ENCODE assay signal across 7 mouse cellular contexts in genomic region chr1:171330216-171330560, GRCm38 (mm10). TPM values are rescaled to one million over a fixed set of nuclear protein-coding genes. Genes with fewer than 3 reads are reported as not detected.
DNase-seq lines count a peak whose midpoint lies in the region; ATAC-seq and TF ChIP-seq lines count a peak whose summit lies in the region.

No protein-coding gene starts in this region.

- peak overlapping the region; percentile 86 for H3K4me2 ChIP-seq in limb, embryonic 12.5 days
- peak overlapping the region; percentile 92 for H3K4me2 ChIP-seq in stomach, embryonic 16.5 days (ENCODE audit: low read depth, low read length)

- TF ChIP-seq CTCF in spleen, adult 2 months (IDR thresholded peaks at IDR 0.05; ENCODE audit: extremely low read depth, insufficient read depth, insufficient read length, insufficient replicate concordance) = no peak

- no peak for TF ChIP-seq POLR2A in spleen, adult 2 months (IDR thresholded peaks at IDR 0.05; ENCODE audit: low read depth, low read length)

- no peaks in the 10 kb centered on the region for H3K36me3 ChIP-seq in spleen, adult 2 months (ENCODE audit: control insufficient read depth, insufficient read depth, low read length)
- H3K36me3 ChIP-seq in forebrain, embryonic 10.5 days (replicated peaks) = peaks cover 31% of the 10 kb centered on the region
- peaks cover 23% of the 10 kb centered on the region; the same call in 1 of the 2 replicates for H3K36me3 ChIP-seq in limb, embryonic 12.5 days
- no peaks in the 10 kb centered on the region for H3K36me3 ChIP-seq in stomach, embryonic 16.5 days (ENCODE audit: control insufficient read depth, insufficient read depth, low read length)

- H3K9me3 ChIP-seq in forebrain, embryonic 10.5 days = no peaks in the 10 kb centered on the region
- H3K9me3 ChIP-seq in limb, embryonic 12.5 days = no peaks in the 10 kb centered on the region
- no peaks in the 10 kb centered on the region for H3K9me3 ChIP-seq in stomach, embryonic 16.5 days (replicated peaks; ENCODE audit: control insufficient read depth, low read length)

- peaks cover 3% of the 10 kb centered on the region for H3K4me1 ChIP-seq in spleen, adult 2 months (ENCODE audit: control insufficient read depth, insufficient read depth, insufficient read length)
- peaks cover 41% of the 10 kb centered on the region for H3K4me1 ChIP-seq in forebrain, embryonic 10.5 days
- H3K4me1 ChIP-seq in limb, embryonic 12.5 days (replicated peaks) = peaks cover 25% of the 10 kb centered on the region
- peaks cover 27% of the 10 kb centered on the region for H3K4me1 ChIP-seq in stomach, embryonic 16.5 days (ENCODE audit: control insufficient read depth, insufficient read depth, low read length)

- H3K27me3 ChIP-seq in spleen, adult 2 months (ENCODE audit: control insufficient read depth, insufficient read depth, low read length) = no peaks in the 10 kb centered on the region
- H3K27me3 ChIP-seq in forebrain, embryonic 10.5 days (ENCODE audit: poor library complexity, severe bottlenecking) = no peaks in the 10 kb centered on the region
- no peaks in the 10 kb centered on the region for H3K27me3 ChIP-seq in limb, embryonic 12.5 days
- no peaks in the 10 kb centered on the region for H3K27me3 ChIP-seq in stomach, embryonic 16.5 days (ENCODE audit: control insufficient read depth, insufficient read depth, low read length)

- WGBS in spleen, adult 2 months = 6% methylated on average over 4 of the region's 4 CpGs
- 1% methylated on average over 4 of the region's 4 CpGs for WGBS in forebrain, embryonic 10.5 days
- under 1% methylated on average over 4 of the region's 4 CpGs for WGBS in limb, embryonic 12.5 days
- under 1% methylated on average over 4 of the region's 4 CpGs for WGBS in stomach, embryonic 16.5 days

- DNase-seq in spleen, adult 2 months (ENCODE audit: low read depth in 1 of 2, low spot score in 2 of 2) = peak in 1 of 2 experiments; percentile 19
- no peak for DNase-seq in spleen, postnatal 10 days (ENCODE audit: low spot score in 2 of 2)
- no peak for DNase-seq in forebrain, embryonic 10.5 days (ENCODE audit: extremely low spot score, low spot score)
- no peak for DNase-seq in left cerebral cortex, adult 8-10 months (ENCODE audit: low spot score in 2 of 2)
- no peak for DNase-seq in ovary, postnatal 14 days (ENCODE audit: low spot score)

- H3K4me3 ChIP-seq in spleen, adult 2 months (ENCODE audit: extremely low read depth, insufficient read depth, insufficient read length) = peak overlapping the region; percentile 71
- peak overlapping the region; percentile 86 for H3K4me3 ChIP-seq in forebrain, embryonic 10.5 days
- H3K4me3 ChIP-seq in limb, embryonic 12.5 days (replicated peaks) = peak overlapping the region; percentile 77
- H3K4me3 ChIP-seq in stomach, embryonic 16.5 days (replicated peaks; ENCODE audit: low read length) = peak overlapping the region; percentile 79

- H3K9ac ChIP-seq in limb, embryonic 12.5 days (replicated peaks) = peak overlapping the region; percentile 93
- H3K9ac ChIP-seq in stomach, embryonic 16.5 days (ENCODE audit: low read length) = peak overlapping the region; percentile 98

- H3K27ac ChIP-seq in spleen, adult 2 months (ENCODE audit: insufficient read depth, low read length) = peak overlapping the region; percentile 37; the same call in 1 of the 2 replicates
- peak overlapping the region; percentile 100 for H3K27ac ChIP-seq in forebrain, embryonic 10.5 days
- H3K27ac ChIP-seq in limb, embryonic 12.5 days = peak overlapping the region; percentile 99
- peak overlapping the region; percentile 99 for H3K27ac ChIP-seq in stomach, embryonic 16.5 days (ENCODE audit: low read length)

- peak; percentile 19; the same call in 1 of the 2 replicates for ATAC-seq in limb, embryonic 12.5 days (ENCODE audit: insufficient number of reproducible peaks, insufficient read depth, low FRiP score, low TSS enrichment, low read depth)
- no peak for ATAC-seq in stomach, embryonic 16.5 days (ENCODE audit: insufficient read depth, low FRiP score)

RNA-seq across cellular contexts. Expression of gene Dedd, which starts 1.2 kb away (rescaled TPM):
- 25.7 and 29.3 TPM in 2 replicates for polyA plus RNA-seq in spleen, adult 2 months (2012; rRNA removed)
- 41.8 and 46.5 TPM in 2 replicates for polyA plus RNA-seq in forebrain, embryonic 10.5 days (2016; fragmentation: Nextera tagmentation; extraction: Ambion mirVana)
- polyA plus RNA-seq in limb, embryonic 12.5 days (2016; fragmentation: Nextera tagmentation; extraction: Ambion mirVana) = 59.2 and 62.9 TPM in 2 replicates
- 48.0 and 54.7 TPM in 2 replicates for polyA plus RNA-seq in stomach, embryonic 16.5 days (2015; fragmentation: Nextera tagmentation; extraction: Ambion mirVana)
- 10 to 100 TPM; 35.0 to 39.7 (median 37.4) TPM for total RNA-seq in left cerebral cortex, adult 8-10 months (2022)

RNA-seq across cellular contexts. Expression of gene Nit1, which starts 15.3 kb away (rescaled TPM):
- 22.6 and 25.9 TPM in 2 replicates for polyA plus RNA-seq in spleen, adult 2 months (2012; rRNA removed)
- 37.1 and 38.0 TPM in 2 replicates for polyA plus RNA-seq in forebrain, embryonic 10.5 days (2016; fragmentation: Nextera tagmentation; extraction: Ambion mirVana)
- polyA plus RNA-seq in limb, embryonic 12.5 days (2016; fragmentation: Nextera tagmentation; extraction: Ambion mirVana) = 43.8 and 43.9 TPM in 2 replicates
- polyA plus RNA-seq in stomach, embryonic 16.5 days (2015; fragmentation: Nextera tagmentation; extraction: Ambion mirVana) = 49.6 and 51.3 TPM in 2 replicates
- total RNA-seq in left cerebral cortex, adult 8-10 months (2022) = 10 to 100 TPM; 35.8 to 48.8 (median 43.5) TPM

RNA-seq across cellular contexts. Expression of gene Pfdn2, which starts 15.3 kb away (rescaled TPM):
- polyA plus RNA-seq in spleen, adult 2 months (2012; rRNA removed) = 8.5 TPM in 2 replicates
- 158 and 159 TPM in 2 replicates for polyA plus RNA-seq in forebrain, embryonic 10.5 days (2016; fragmentation: Nextera tagmentation; extraction: Ambion mirVana)
- 123 and 128 TPM in 2 replicates for polyA plus RNA-seq in limb, embryonic 12.5 days (2016; fragmentation: Nextera tagmentation; extraction: Ambion mirVana)
- polyA plus RNA-seq in stomach, embryonic 16.5 days (2015; fragmentation: Nextera tagmentation; extraction: Ambion mirVana) = 81.2 and 109 TPM in 2 replicates
- total RNA-seq in left cerebral cortex, adult 8-10 months (2022) = 100 to 1,000 TPM; 107 to 204 (median 164) TPM

RNA-seq across cellular contexts. Expression of gene Klhdc9, which starts 30.4 kb away (rescaled TPM):
- polyA plus RNA-seq in spleen, adult 2 months (2012; rRNA removed) = 0.20 and 0.62 TPM in 2 replicates
- polyA plus RNA-seq in forebrain, embryonic 10.5 days (2016; fragmentation: Nextera tagmentation; extraction: Ambion mirVana) = 2.7 and 2.8 TPM in 2 replicates
- 2.0 and 2.2 TPM in 2 replicates for polyA plus RNA-seq in limb, embryonic 12.5 days (2016; fragmentation: Nextera tagmentation; extraction: Ambion mirVana)
- polyA plus RNA-seq in stomach, embryonic 16.5 days (2015; fragmentation: Nextera tagmentation; extraction: Ambion mirVana) = 0.76 and 1.3 TPM in 2 replicates
- total RNA-seq in left cerebral cortex, adult 8-10 months (2022) = 10 to 100 TPM in 3 of 4 experiments, 1 to 10 TPM in 1; 10.0 to 12.8 (median 12.4) TPM

RNA-seq across cellular contexts. Expression of gene Ufc1, which starts 35.4 kb away (rescaled TPM):
- polyA plus RNA-seq in spleen, adult 2 months (2012; rRNA removed) = 9.8 and 11.1 TPM in 2 replicates
- polyA plus RNA-seq in forebrain, embryonic 10.5 days (2016; fragmentation: Nextera tagmentation; extraction: Ambion mirVana) = 94.3 and 98.6 TPM in 2 replicates
- polyA plus RNA-seq in limb, embryonic 12.5 days (2016; fragmentation: Nextera tagmentation; extraction: Ambion mirVana) = 108 and 111 TPM in 2 replicates
- 100 and 113 TPM in 2 replicates for polyA plus RNA-seq in stomach, embryonic 16.5 days (2015; fragmentation: Nextera tagmentation; extraction: Ambion mirVana)
- total RNA-seq in left cerebral cortex, adult 8-10 months (2022) = 100 to 1,000 TPM; 103 to 116 (median 110) TPM

Comparison
In these comparisons a context has a peak if more than half of its experiments do, and no peak if none do; other contexts are left out.
1. H3K27ac ChIP-seq: peak in every context shown above with its lines; median percentile 100 in forebrain, embryonic 10.5 days; 99 in limb, embryonic 12.5 days; 99 in stomach, embryonic 16.5 days; 37 in spleen, adult 2 months.